Mouse (Mus musculus) gastrocnemius, postnatal 25 days (tissue): ENCODE measurements around the gene Rdh19. TPM values are rescaled to one million over a fixed set of nuclear protein-coding genes. Genes with fewer than 3 reads are reported as not detected.
"Not testable (repeated sequence)": the region's sequence is repeated elsewhere in the genome, so short reads cannot be mapped to it uniquely, and the experiment has no call there.

Experiments used
- DNase-seq: peaks from one replicate; pipeline ENCODE4 v3.0.0; 2022
- total RNA-seq, 2 experiments: library from RNA; stranded (reverse); gene quantifications; 1 replicate in 1 of 2; 2 replicates in 1 of 2; pipeline ENCODE4 v1.2.3; 2021

Rdh19 gene
- total RNA-seq, 2 experiments from 2014 or later: not detected

DNA sequence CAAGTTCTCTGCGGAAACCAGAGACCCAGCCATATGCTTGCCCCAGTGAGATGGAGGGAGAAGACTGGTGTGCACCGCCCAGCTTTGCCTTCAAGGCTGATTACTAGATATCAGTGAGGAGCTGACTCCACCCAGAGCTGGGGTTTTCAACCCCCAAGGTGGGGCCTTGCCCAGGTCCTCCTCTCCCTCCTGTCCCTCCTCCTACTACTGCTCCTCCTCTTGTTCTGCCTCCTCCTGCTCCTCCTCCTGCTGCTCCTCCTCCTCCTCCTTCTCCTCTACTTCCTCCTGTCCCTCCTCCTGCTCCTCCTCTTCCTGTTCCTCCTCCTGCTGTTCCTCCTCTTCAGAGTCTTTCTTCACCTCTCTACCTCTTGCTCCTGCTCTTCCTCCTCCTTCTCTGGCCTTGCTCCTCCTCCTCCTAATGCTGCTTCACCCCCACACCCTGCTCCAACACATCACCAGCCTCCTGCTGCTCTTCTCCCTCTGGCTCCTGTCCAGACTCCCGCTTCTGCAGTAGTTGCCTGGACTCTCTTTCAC lies 29.5 kb downstream of the Rdh19 start:
- DNase-seq: no peak

DNA sequence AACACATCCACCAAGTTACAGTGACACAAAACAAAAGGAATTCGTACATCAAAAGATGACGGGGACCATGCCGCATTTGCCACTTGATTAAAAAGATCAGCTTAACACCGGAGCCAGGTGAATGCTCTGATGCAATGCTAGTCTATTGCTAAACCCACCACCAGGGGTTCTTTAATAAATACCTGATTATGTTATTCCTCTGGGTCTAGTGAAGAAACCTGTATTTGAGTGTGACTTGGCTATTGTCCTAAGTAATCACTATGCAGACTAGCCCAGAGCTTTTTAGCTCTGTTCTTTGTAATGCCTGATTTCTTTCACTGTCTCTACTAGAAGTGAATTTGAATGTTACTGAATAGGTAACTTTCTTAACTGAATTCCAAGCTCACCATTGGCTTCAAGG lies 31.3 kb downstream of the Rdh19 start:
- DNase-seq: no peak

DNA sequence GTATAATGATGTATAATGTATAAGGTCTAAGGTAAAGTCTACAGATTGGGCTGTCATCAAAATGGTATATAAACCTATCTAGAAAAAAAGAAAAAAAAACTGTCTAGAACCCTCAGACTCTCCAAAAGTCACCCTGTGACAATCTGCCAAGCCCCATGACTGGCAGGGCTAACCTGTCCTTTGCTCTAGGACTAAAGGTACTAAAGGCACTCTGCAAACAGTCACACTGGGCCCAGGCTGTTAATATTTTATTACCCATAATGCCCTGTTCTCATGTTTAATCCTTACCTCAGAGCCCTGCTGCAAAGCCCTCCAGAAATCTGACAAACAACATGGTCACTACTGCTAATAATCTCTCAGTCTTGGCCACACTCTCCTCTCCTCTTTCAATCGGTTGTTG lies 36.8 kb downstream of the Rdh19 start:
- DNase-seq: no peak

DNA sequence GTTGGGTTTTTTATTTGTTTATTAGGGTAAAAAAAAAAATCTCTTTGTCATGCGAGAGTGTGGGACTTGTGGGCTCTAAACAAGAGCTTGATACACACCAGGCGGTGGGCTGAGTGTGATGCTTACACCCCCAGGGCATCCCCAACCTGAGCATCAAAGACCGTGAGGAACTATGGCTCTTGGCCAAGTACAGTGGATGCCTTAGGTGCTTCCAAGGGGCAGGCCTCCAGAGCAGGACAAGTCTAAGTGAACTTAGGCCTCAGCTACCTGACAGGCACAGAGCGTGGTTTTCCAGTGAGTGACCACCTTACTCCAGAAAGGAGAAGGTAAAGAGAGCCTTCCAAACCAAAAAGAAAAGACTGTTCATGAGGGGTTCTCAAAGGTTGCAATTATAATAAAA lies 37.2 kb downstream of the Rdh19 start:
- no peak for DNase-seq

DNA sequence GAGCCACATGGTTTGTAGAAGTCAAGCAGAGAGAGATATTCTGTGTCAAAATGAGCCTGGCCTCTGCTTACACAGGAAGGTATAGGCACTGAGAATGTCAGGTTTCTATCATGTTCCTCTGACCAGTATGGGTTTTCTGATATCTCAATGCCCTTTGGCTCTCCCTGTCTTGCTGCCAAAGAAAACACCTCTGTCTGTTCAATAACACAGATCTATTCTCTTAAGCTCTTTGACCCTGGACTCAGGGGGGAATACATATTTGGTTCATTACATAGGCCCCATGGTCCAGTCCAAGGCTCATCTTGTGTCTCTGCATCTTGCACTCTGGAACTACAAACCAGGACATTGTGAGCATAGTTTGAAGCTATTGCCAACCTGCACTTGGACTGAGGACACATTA lies 38.9 kb downstream of the Rdh19 start, which contains the start of gene Rdh7:
Gene Rdh7, minus strand, starts transcription at position 213 of the 400 bp plus-strand sequence.
- no peak for DNase-seq

DNA sequence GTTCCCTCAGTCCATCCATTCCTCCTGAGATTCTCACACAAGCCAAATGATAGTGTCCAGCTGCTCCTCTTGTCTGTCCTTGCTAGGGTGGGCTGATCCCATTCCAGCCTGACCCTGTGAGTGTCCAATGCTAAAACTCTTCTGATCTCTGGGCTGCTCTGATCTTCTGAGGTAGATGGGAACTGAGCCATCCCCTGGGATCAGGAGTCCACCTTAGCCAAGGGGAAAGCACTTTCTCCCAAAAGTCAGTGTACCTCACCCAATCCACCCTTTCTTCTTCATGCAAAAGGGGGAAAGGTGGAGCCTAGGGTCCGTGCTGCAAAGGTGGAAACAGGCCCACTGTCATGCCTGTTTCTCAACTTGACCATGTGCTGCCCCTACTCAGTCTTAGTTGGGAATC lies 41.8 kb downstream of the Rdh19 start:
- DNase-seq: no peak

DNA sequence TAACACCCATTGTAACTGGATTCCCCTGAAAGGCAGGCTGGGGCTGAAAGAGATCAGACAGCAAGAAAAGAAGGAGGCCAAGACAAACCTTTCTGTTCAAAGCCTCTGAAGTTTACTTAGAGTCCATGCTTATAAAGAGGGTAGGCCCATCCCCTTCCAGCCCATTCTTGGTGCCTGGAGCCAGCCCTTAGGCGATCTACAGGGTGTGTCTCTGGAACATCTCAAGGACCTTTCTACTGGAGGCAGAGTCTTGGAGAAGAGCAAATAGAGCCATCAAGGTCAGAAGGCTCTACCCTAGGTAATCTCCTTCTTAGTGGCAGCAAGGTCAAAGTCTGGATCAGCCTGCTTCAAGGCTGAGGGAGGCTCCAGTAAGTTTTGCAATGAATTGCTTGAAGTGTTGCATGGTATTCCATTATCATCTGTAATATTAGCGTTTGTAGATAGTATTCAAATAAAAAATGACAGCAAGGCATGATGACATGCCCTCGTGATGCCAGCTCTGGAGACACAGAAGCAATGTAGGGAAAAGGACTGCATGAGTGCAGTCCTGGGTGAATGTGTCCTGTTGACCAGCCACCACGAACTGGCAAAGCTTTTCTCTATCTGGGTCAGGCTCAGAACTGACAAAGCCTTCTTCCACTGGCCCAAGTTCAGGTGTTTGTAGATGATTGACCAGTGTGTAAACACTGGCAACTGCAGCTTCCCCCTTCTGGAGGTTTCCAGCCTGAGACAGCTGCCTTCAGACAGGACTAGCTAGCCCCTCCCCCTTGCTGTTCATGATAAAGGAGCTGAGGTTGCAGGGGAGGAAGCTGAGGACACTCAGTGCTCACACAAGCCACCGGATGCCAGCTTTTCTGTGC lies 43.7 kb downstream of the Rdh19 start:
- DNase-seq: not testable (repeated sequence)

DNA sequence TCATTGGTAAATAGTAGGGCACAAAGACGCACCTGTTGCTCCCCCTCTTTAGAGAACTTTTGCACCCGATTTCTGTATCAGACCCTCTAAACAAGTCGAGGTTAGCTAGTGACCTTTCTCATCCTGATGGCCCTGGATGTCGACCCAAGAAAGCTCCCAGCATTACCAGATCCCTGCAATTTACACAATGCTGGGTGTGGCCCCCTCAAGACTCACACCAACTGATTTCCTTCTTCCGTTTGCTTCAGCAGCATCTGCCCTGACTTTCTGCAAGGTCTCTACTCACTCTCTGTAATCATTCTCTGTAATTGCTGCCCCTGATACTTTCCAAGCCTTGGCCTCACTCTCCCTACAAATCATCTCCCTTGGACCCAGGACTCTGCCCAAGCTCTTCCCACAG lies 47.0 kb downstream of the Rdh19 start:
- DNase-seq: no peak

DNA sequence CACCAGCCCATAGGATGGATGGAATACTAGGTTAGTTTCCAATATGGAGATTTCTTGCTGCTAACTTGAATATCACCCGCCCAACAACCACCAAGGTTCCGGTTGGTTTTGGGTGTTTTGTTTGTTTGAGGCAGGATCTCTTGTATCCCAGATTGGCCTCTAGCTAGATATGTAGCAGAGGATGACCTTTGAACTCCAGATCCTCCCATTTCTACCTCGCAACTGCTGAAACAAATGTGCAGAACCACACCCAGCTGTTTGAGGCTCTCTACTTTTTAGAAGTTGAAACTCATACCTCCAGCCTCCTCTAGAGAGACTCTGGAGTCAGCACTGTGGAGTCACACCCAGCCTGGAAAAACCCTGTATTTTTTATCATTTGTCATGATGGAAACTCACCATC lies 47.8 kb downstream of the Rdh19 start:
- DNase-seq: no peak

DNA sequence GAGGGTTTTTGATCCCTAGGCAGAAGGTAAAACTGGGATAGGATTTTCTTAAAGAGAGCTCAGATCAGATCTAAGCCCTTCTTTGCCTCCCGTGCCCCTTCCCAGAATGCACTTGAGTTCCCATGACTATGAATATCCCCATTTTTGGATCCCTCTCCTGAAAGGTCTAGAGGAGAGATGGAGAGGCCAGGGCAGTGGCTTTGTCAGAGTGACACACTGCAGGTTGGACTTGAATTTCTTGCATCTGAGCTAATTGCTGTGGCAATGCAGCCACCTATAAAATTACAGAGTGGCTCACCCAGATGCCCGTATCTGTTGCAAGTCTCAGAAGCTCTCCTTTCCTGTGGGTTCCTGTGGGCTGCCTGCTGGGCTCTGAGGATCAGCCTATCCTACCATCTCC lies 48.5 kb downstream of the Rdh19 start, which contains the start of gene Sdr9c7:
Gene Sdr9c7, plus strand, starts transcription at position 301 of the 400 bp plus-strand sequence.
- no peak for DNase-seq

DNA sequence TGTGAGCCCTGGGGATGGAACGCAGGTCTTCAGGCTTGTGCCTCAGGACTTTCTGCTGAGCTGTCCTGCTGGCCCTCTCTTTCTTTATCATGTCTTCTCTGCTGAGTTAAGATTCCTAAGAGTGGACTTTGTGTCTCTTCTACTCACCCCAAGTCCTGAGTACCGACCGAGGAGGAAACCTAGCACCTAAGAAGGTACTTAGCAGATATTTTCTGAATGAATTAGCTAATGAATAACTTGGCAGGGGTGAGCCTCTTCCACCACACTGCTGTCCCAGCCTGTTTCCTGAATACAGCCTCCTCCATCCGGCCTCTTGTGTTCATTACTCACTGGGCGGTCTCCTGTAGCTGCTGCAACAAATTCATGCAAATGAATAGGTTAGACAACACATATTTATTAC lies 50.1 kb downstream of the Rdh19 start:
- no peak for DNase-seq

DNA sequence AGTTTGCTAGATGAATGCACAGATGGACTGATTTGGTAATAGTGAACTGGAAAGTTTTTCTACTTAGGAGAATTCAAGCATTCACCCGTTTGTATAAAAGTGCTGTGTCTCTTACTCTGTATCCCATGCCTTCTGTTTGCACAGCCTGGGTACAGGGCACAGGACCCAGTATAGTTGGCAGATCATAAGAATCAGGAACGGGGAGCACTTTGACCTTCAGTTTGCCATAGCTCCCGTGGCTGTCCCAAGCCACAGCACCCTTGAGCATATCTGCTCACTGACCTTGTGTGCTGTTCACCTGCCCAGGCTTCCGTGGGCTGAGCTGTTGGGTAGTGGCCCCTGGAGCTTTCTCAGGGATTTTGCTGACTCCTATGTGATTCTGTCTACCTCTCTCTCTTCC lies 52.0 kb downstream of the Rdh19 start:
- DNase-seq: no peak

DNA sequence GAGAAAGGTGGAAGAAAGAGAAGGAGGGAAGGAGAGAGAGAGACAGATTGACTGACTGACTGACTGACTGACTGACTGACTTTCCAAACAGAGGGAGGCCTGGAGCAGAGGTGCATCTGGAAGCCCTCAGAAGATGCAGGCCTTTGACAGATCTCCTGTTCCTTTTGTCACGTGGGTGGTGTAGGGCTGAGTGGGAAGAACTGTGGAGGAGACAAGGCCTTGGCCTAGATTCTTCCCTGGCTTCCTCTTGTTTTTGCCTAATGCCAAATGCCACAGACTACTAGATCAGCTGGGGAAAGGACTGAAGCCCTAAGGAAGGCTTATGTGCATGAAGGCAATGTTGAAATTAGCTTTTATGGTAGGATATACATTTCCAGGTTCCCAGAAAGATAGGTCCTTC lies 53.4 kb downstream of the Rdh19 start:
- no peak for DNase-seq

DNA sequence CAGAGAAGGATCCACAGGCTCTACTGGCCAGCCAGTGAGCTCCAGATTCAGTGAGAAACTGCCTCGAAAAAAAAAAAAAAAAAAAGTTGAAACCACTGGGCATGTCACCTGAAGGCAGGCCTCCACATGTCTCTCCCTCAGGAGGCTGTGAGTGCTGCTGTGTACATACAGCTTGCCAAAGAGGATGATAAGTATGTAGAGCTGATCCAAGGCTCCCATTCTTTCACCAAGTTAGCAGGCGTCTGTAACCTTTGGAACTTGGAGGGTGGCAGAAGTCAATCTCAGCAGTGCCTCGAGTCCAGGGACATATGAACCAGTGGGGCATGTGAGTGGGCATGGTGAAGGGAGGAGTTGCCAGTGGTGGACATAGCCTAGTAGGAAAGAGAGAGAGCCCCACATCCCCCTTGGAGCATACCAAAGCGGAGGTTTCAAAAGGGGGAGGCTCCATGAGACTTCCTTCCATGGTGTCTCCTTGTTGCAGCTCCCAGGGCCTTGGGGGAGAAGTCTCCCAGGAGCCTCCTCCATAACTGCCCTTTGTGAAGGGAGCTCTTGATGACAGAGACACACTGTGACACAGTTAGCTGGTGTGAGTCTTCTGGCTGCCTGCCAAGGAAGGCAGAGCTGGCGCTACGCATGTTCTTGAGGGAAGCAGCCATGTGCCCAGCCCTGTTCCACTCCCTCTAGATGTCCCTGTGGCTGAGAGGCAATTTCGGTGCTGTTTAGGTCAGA lies 55.2 kb downstream of the Rdh19 start:
- DNase-seq: no peak

DNA sequence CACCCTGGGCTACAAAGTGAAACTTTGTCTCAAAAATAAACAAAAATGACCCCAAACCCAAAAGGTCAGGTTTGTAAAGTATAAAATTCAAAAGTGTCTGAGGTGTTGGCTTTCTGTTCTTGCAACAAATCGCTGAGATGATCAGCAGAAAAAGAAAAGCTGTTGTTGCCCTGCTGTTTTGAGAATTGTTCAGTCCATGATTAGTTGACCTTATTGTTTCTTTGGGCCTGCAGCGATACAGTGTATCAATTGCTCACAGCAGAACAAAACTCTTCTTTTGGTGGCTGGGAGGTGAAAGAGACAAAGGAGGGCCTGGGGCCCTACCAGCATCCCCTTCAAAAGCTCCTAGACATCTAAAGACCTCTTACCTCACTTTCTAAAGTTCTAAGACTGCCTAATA lies 56.4 kb downstream of the Rdh19 start:
- DNase-seq: no peak

DNA sequence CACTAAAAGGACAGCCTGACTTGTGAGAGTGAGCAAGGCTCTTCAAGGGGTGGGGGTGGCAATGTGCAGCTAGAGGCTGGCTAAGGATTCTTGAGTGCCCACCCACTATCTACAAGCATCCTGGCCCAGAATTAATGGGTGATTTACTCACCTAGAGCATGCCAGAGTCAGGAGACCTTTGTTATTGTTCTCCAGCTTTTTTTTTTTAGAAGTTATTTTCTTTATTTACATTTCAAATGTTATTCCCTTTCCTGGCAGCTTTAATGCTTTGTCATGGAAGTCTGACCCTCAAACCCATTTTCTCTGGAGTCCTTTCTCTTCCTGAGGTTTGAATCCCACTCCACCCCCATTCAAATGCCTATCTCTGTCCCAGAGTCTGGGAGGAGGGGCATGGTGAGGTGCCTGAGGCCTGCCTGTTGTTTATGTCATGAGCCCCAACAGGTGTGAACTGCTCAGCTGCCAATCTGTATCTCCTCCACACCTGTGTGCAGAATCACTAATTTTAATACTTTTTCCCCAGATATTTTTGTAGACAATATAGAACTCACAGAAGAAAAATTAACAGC lies 57.7 kb downstream of the Rdh19 start:
- DNase-seq: no peak

Other genes starting within 250 kb of the Rdh19 start
- gene Lrp1, start 228.8 kb upstream of the Rdh19 start, total RNA-seq: 10 to 100 TPM; 58.1 to 64.3 TPM
- gene Stat6, start 206.9 kb upstream of the Rdh19 start, total RNA-seq: 10 to 100 TPM; 16.5 to 21.8 TPM
- 1 to 10 TPM; 1.7 to 2.5 TPM for gene Nemp1, start 183.0 kb upstream of the Rdh19 start, total RNA-seq
- 1 to 10 TPM; 2.5 to 4.7 TPM for gene Nab2, start 181.4 kb upstream of the Rdh19 start, total RNA-seq
- gene Myo1a, start 144.8 kb upstream of the Rdh19 start, total RNA-seq: under 1 TPM; 0.10 to 0.21 TPM
- not detected for gene Tac2, start 125.5 kb upstream of the Rdh19 start, total RNA-seq
- 1 to 10 TPM; 4.8 to 5.3 TPM for gene Zbtb39, start 110.4 kb upstream of the Rdh19 start, total RNA-seq
- gene Gpr182, start 98.2 kb upstream of the Rdh19 start, total RNA-seq: under 1 TPM; 0.20 to 0.62 TPM
- gene Rdh1, start 90.2 kb upstream of the Rdh19 start, total RNA-seq: under 1 TPM; 0.05 to 0.08 TPM
- gene Rdh16f1, start 90.1 kb upstream of the Rdh19 start, total RNA-seq: not detected
- gene Rdh9, start 73.5 kb upstream of the Rdh19 start, total RNA-seq: under 1 TPM; 0.31 to 0.40 TPM
- not detected for gene Rdh16, start 48.8 kb upstream of the Rdh19 start, total RNA-seq
- gene Rdh16f2, start 16.5 kb downstream of the Rdh19 start, total RNA-seq: not detected
- gene Rdh7, start 38.9 kb downstream of the Rdh19 start, total RNA-seq: not detected
- gene Sdr9c7, start 48.6 kb downstream of the Rdh19 start, total RNA-seq: not detected
- not detected for gene Hsd17b6, start 157.7 kb downstream of the Rdh19 start, total RNA-seq
- 1 to 10 TPM in 1 of 2 experiments, under 1 TPM in 1; 0.51 to 1.0 TPM for gene Prim1, start 165.2 kb downstream of the Rdh19 start, total RNA-seq
- gene Naca, start 185.6 kb downstream of the Rdh19 start, total RNA-seq: 100 to 1,000 TPM; 339 to 340 TPM
- 10 to 100 TPM; 61.5 to 62.3 TPM for gene Ptges3, start 209.0 kb downstream of the Rdh19 start, total RNA-seq
- 1,000 to 10,000 TPM; 3,933 to 4,186 TPM for gene Atp5b, start 233.3 kb downstream of the Rdh19 start, total RNA-seq
- 10 to 100 TPM; 11.4 to 12.0 TPM for gene Baz2a, start 241.6 kb downstream of the Rdh19 start, total RNA-seq